Mouse (Mus musculus): ENCODE data around the gene Ap1ar. TPM values are rescaled to one million over a fixed set of nuclear protein-coding genes. Genes with fewer than 3 reads are reported as not detected.

The Ap1ar gene
- total RNA-seq, 4 experiments from 2014 or later = 71.5 to 88.5 (median 84.3) TPM

DNA sequence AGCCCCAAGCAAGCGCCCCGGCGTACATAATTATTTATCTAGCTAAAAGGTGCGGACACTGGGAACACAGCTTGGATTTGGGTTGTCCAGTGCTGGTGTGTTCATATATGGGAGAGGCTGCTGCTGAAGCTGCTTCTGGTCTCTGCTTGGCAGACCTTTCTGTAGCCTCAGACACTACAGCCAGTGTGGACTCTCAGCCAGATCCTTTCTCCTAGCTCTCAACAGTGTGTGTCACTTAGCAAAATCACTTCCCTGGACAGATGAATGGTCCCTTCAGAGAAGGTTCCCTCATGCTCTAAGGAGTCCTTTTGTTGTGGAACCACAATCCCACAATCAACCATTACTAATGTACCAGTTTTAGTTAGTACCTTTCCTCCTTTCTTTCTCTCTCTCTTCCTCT, 78.5 kb downstream of the Ap1ar start:
- no peak for DNase-seq (ENCODE audit: low spot score in 2 of 2)

- no peak for DNase-seq (ENCODE audit: low spot score in 2 of 2)
These were observed 79.4 kb downstream of the Ap1ar start for GRCm38 (mm10) chr3:127757886-127758301.

Other genes starting within 250 kb of the Ap1ar start
- under 1 TPM; 0.61 to 0.93 (median 0.74) TPM for gene Neurog2, start 204.4 kb downstream of the Ap1ar start, total RNA-seq (2022)
- gene Alpk1, start 57.0 kb downstream of the Ap1ar start, total RNA-seq (2022) = 10 to 100 TPM in 3 of 4 experiments, 1 to 10 TPM in 1; 8.6 to 12.3 (median 11.4) TPM
- gene Tifa, start 47.7 kb downstream of the Ap1ar start, total RNA-seq (2022) = 10 to 100 TPM in 2 of 4 experiments, 1 to 10 TPM in 2; 7.7 to 12.5 (median 9.7) TPM
- 1 to 10 TPM; 2.3 to 3.4 (median 3.1) TPM for gene Fam241a, start 58.8 kb upstream of the Ap1ar start, total RNA-seq (2022)

Data from layer of hippocampus, adult 8-10 months (tissue).